ENCODE assay signal across 12 mouse cellular contexts in the genomic region with DNA sequence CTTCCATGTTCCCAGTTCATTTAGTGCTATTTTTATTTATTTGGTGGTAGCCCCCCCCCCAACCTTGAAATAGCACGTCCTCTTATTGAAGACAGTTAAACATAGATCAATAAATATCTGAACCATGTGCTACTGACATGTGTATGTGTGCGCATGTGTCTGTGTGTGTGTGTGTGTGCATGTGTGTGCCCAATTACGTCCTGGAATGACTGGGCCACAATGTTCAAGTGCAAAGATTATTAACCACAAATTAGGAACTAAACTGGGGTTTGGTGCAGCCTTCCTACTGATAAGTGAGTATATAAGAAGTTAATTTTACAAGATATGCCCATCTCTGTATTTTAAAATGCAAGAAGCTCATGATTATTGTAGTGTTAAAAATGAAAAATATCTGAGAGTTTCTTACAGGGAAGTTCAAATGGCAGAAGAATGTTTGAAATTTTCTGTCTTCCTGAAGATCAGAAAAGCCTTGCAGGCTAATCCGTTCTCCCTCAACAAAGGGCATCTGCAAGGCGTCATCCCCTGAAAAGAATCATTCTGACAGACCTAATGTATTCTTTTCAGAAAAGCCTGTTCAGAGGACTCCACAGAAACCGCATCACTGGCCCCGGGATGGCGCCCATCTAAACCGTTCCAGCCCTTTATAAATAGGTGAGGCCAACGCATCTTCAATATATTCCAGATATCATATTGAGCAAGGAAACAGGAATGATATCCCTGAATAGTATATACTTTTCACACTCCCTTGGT.
DNase-seq lines count a peak whose midpoint lies in the region; ATAC-seq lines count a peak whose summit lies in the region.
"Had no signal": no experiment of that assay in that cellular context is flagged by ENCODE, and none has a peak within 500 bp of the region (broad histone marks: within the 10 kb centered on the region; RNA-seq: fewer than 3 reads in every experiment).

No protein-coding gene starts in this region.

- no peaks in the 10 kb centered on the region for H3K9me3 ChIP-seq in kidney, embryonic 14.5 days (ENCODE audit: control insufficient read depth, low read length)
- no peaks in the 10 kb centered on the region for H3K9me3 ChIP-seq in forebrain, embryonic 13.5 days (replicated peaks)
- H3K9me3 ChIP-seq in limb, embryonic 10.5 days (replicated peaks): no peaks in the 10 kb centered on the region
- no peaks in the 10 kb centered on the region for H3K9me3 ChIP-seq in neural tube, embryonic 13.5 days
- H3K9me3 ChIP-seq: G1E; lung, embryonic 15.5 days had no signal

- no peaks in the 10 kb centered on the region for H3K36me3 ChIP-seq in kidney, embryonic 14.5 days (ENCODE audit: control insufficient read depth, insufficient read depth, low read length)
- no peaks in the 10 kb centered on the region for H3K36me3 ChIP-seq in forebrain, embryonic 13.5 days (ENCODE audit: poor library complexity, severe bottlenecking)
- H3K36me3 ChIP-seq in limb, embryonic 10.5 days: no peaks in the 10 kb centered on the region
- H3K36me3 ChIP-seq in neural tube, embryonic 13.5 days: no peaks in the 10 kb centered on the region
- H3K36me3 ChIP-seq: G1E; lung, embryonic 15.5 days had no signal

- no peak for DNase-seq in kidney, postnatal 25 days
- no peak for DNase-seq in limb, embryonic 10.5 days (ENCODE audit: low spot score)
- no peak for DNase-seq in right cerebral cortex, adult 18-20 months
- no peak for DNase-seq in ovary, postnatal 14 days (ENCODE audit: low spot score)
- no peak for DNase-seq in kidney, adult 18-20 months
- DNase-seq: right cerebral cortex, postnatal 14 days; thymus, adult 2 months had no signal

- peaks cover 22% of the 10 kb centered on the region for H3K4me1 ChIP-seq in kidney, embryonic 14.5 days (ENCODE audit: control insufficient read depth, insufficient read depth, low read length)
- H3K4me1 ChIP-seq in forebrain, embryonic 13.5 days: peaks cover 71% of the 10 kb centered on the region
- peaks cover 55% of the 10 kb centered on the region for H3K4me1 ChIP-seq in limb, embryonic 10.5 days
- peaks cover 63% of the 10 kb centered on the region for H3K4me1 ChIP-seq in neural tube, embryonic 13.5 days (replicated peaks)

- H3K27ac ChIP-seq in kidney, embryonic 14.5 days (ENCODE audit: low read depth, low read length): 0 out of 2 replicates have a peak overlapping the region, but pooled peaks have one; percentile 20
- H3K27ac ChIP-seq in forebrain, embryonic 13.5 days: peak overlapping the region; percentile 92
- peak overlapping the region; percentile 79 for H3K27ac ChIP-seq in limb, embryonic 10.5 days
- H3K27ac ChIP-seq in neural tube, embryonic 13.5 days (replicated peaks): peak overlapping the region; percentile 89
- H3K27ac ChIP-seq: lung, embryonic 15.5 days had no signal

- WGBS in kidney, embryonic 14.5 days: 59% methylated on average over 10 of the region's 10 CpGs
- WGBS in forebrain, embryonic 13.5 days: 7% methylated on average over 10 of the region's 10 CpGs
- WGBS in limb, embryonic 10.5 days: 49% methylated on average over 10 of the region's 10 CpGs
- WGBS in neural tube, embryonic 13.5 days: 14% methylated on average over 10 of the region's 10 CpGs

- H3K4me2 ChIP-seq in kidney, embryonic 14.5 days (replicated peaks; ENCODE audit: low read depth, low read length): no peak overlapping the region
- H3K4me2 ChIP-seq in forebrain, embryonic 13.5 days: peak overlapping the region; percentile 35
- no peak overlapping the region for H3K4me2 ChIP-seq in neural tube, embryonic 13.5 days
- H3K4me2 ChIP-seq: lung, embryonic 15.5 days had no signal

- no peaks in the 10 kb centered on the region for H3K27me3 ChIP-seq in kidney, embryonic 14.5 days (ENCODE audit: control insufficient read depth, insufficient read depth, low read length)
- no peaks in the 10 kb centered on the region for H3K27me3 ChIP-seq in forebrain, embryonic 13.5 days
- no peaks in the 10 kb centered on the region for H3K27me3 ChIP-seq in limb, embryonic 10.5 days (ENCODE audit: low read depth, poor library complexity, severe bottlenecking)
- no peaks in the 10 kb centered on the region for H3K27me3 ChIP-seq in neural tube, embryonic 13.5 days
- H3K27me3 ChIP-seq: lung, embryonic 15.5 days had no signal

- no peak overlapping the region for H3K9ac ChIP-seq in kidney, embryonic 14.5 days (ENCODE audit: low read depth, low read length)
- H3K9ac ChIP-seq in forebrain, embryonic 13.5 days: no peak overlapping the region
- H3K9ac ChIP-seq in neural tube, embryonic 13.5 days: peak overlapping the region; percentile 57; the same call in 1 of the 2 replicates
- H3K9ac ChIP-seq: lung, embryonic 15.5 days had no signal

- no peak overlapping the region for H3K4me3 ChIP-seq in kidney, embryonic 14.5 days (ENCODE audit: low read length)
- no peak overlapping the region for H3K4me3 ChIP-seq in forebrain, embryonic 13.5 days
- no peak overlapping the region for H3K4me3 ChIP-seq in limb, embryonic 10.5 days
- H3K4me3 ChIP-seq in neural tube, embryonic 13.5 days: no peak overlapping the region
- H3K4me3 ChIP-seq: lung, embryonic 15.5 days had no signal

- ATAC-seq in kidney, embryonic 14.5 days (ENCODE audit: low FRiP score, low TSS enrichment): no peak
- peak; percentile 44; the same call in 1 of the 2 replicates for ATAC-seq in forebrain, embryonic 13.5 days
- no peak for ATAC-seq in neural tube, embryonic 13.5 days (ENCODE audit: low read depth)

Comparison
In these comparisons a context has a peak if more than half of its experiments do, and no peak if none do; other contexts are left out.
1. H3K27ac ChIP-seq: peak in every context shown above with its lines; median percentile 92 in forebrain, embryonic 13.5 days; 89 in neural tube, embryonic 13.5 days; 79 in limb, embryonic 10.5 days; 20 in kidney, embryonic 14.5 days.